Mouse (Mus musculus): ENCODE results near the gene Pou2f2.
"Not testable (repeated sequence)": the region's sequence is repeated elsewhere in the genome, so short reads cannot be mapped to it uniquely, and the experiment has no call there.

Pou2f2 gene

DNA sequence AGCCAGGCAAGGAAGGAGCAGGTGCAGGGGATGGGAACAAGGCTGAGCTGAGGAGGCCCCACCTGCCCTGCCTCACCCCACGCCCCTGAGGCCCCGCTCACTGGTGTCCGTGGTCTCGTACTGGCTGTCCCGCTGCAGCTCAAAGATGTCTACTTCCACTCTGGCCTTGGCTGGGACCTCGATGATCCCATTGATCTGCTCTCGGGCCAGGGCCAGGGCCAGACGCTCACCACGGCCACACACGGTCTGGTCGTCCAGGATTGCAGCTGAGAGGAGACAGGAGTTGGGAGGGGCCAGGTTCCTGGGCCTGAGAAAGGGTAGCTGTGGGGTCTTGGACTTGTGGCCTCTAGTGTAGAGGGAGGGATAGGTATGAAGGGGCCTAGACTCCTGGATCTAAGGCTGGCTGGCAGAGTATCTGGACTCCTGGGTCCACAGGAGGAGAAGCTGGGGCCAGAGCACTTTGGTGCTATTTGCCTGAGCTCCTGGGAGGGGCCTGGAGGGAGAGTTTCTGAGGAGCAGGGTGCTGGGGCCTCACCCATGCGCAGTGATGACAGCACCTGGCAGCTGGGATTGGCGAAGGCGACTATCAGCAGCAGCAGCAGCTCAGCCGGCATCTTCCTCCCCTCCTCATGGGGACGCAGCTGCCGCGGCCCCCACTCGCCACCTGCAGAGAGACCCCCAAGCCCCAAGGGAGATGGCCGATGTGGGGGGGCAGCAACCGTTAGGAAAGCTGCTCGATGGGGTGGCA lies 111.4 kb downstream of the Pou2f2 start:
- DNase-seq (ENCODE audit: low spot score in 2 of 2), result no peak

DNA sequence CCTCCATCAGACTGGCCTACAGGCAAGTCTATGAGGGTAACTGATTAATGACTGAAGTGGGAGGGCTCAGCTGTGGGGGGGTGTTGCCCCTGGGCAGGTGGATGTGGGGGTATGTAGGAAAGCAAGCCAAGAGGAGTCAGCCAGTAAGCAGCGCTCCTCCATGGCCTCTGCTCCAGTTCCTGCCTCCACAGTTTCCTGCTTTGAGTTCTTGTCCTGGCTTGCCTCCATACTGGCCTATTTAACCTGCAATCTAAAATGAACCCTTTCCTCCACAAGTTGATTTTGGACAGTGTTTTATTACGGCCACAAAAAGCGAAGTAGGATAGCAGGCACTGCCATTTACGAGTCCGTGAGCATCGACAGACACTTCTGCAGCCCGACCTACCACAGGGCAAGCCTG lies 112.2 kb downstream of the Pou2f2 start:
- no peak for DNase-seq (ENCODE audit: low spot score in 2 of 2)

DNA sequence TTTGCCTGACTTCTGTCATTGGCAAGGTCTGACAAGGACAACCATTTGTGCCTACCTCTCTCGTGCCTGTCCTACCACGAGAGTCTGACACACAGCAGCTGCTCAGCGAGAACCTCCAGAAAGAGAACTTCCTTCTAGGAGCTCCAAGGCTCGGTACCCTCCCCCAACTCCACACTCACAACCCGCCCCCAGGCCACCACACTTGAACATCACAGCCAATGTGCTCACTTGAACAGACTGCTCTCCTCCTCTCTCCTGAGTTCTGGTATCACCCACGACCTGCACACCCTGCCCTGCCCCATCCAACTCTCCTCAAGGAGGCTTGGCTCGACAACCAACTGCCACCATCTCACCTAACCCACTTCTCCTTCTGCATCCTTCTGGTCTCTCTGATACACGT lies 115.6 kb downstream of the Pou2f2 start:
- DNase-seq (ENCODE audit: low spot score in 2 of 2), result no peak

DNA sequence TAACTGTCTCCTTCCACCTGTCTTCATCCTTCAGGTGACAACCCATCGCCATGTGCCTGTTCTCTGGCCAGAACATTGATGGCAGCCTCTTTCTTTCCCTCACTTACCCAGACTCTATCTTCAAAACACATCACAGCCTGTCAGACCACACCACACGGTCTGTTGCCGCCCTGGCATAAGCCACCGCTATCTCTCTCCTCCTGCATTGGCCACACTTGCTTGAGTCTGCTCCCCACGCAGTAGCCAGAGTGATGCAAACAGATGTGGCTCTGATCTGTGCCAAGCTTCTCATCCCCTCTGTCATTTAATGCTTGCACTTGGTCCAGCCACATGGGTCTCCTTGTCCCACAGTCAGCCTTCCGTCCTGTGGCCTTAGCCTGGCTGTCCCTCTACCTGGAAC lies 116.2 kb downstream of the Pou2f2 start:
- DNase-seq (ENCODE audit: low spot score in 2 of 2), result no peak

DNA sequence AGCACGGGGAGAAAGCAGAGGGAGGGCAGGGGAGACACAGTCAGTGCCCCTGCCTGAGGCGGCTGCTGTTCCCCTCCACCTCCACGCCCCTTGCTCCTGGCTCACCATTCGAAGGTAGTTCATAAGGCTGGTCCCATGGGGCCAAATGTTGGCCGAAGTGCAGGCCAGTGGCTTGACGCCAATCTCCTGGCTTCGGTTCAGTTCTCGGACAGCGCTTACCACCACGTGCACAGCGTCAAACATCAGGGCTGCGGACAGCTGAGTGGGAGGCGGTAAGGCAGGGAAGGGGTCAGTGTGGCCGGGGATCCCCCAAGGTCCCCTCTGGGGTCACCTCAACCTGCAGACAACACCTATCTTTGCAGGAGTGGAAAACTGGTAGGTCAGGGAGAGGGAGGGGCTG lies 120.7 kb downstream of the Pou2f2 start:
- DNase-seq (ENCODE audit: low spot score in 2 of 2), result no peak

DNA sequence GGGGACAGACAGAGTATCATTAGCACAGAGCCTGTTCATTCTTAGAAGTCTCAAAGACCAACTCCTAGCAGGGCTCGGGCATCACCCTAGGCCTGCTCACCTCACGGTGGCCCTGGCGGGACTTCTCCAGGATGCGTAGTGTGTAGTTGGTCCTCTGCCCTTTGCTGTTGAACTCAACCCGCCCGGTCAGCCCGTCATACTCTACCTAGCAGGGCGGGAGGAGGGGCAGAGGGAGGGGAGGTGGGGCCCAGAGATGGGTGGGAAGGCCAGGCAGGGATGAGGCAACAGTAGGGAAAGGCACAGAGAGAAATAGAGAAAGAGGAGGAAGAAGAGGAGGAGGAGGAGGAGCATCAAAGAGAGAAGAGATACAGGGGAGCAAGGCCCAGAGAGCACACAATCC lies 121.1 kb downstream of the Pou2f2 start:
- DNase-seq (ENCODE audit: low spot score in 2 of 2), result no peak

DNA sequence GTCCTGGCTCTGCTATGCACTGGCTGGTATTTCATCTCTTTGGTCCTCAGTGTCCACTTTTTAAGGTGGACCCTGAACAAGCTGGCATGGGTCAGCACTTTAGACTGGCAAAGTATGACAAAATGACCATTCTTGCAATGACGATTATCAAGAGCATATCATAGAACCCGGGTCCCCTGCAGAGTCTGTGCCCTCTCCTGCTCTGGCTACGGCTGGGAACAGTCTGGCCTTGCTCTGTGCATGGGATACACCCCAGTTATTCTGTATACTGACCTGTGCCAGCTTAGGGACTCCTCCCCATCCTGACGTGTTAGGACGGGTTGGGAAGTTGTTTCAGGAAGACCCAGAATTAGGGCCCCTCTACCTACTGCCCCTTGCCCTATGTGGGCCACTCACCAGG lies 121.6 kb downstream of the Pou2f2 start:
- no peak for DNase-seq (ENCODE audit: low spot score in 2 of 2)

DNA sequence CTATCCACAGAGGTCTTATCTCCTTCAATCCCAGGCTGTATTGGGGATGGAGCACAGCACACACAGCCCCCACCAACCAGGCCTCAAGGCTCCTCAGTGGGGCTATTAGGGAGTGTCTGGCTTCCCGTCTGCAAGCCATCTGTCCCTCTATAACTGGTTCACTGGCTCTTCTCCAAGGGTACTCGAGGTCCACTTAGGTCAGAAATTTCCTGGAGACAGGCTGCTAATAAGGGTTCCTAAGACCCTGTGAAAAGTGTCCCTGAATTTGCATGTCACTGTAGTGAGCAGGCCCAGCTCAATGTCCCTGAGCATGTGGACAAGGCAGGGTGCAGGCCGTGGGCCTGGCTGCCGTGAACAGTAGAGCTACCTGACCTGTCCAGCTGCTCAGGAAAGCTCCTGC lies 122.6 kb downstream of the Pou2f2 start:
- no peak for DNase-seq (ENCODE audit: low spot score in 2 of 2)

DNA sequence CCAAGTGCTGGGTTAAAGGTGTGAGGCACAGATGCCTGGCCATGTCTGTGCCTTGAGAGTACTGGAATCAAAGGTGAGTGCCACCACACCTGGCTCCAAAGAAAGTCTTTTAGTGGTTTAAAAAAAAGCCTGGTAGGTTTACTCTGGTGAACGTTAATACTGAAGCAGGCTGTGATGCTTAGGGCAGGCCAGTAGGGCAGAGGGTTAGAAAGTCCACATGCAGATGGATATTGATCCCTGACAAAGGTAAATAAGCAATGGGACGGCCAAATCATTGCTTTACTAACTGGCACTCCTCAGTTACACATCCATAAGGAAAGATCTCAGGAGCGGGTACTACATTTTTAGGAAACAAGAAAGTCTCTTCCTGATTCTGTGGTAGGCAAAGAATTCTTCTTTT lies 126.9 kb downstream of the Pou2f2 start:
- DNase-seq (ENCODE audit: low spot score in 2 of 2), result no peak

DNA sequence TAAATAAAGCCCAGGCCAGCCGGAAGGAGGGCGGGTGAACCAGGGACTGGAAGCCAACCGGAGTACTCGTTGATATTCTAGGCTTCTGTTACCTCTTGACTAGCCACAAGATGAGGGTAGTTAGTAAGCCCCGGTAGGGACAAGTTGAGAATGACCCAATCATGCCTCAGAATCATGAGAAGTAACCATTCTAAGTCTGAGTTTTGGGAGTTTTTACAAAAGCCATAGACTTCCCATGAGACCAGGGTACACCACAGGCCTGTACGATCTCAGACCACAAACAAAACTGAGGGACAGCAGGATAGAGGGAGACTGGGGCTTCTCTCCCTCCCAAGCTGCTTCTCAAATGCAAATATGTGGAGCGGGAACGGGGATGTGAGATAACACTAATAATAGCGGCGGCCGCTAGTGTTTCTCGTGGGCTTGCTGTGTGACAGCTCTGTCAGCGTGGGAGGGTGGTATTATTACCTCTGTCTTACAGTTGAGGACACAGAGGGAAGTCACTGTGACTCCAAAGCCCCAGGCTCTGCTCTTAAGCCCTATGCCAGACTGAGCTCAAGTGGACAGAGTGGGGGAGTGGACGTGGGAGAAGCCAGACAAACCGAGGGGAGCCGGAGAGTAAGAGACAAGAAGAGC lies 130.1 kb downstream of the Pou2f2 start:
- no peak for DNase-seq (ENCODE audit: low spot score in 2 of 2)

DNA sequence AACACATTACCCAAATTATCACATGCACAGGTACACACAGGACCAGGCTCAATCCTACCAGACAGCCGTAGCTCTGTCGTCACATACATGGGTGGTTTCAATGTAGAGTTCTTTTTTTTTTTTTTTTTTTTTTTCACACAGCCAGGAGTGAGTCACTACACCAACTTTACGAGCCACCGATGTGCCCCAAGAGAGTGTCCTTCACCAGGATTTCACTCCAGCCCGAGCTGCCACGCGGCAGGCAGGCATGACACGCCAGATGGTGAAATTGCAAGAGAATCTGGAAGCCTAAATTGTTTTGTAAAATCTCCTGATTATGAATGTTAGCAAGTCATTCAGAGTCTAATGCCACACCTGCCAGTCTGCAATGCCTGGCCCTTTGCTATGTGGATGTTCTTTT lies 132.2 kb downstream of the Pou2f2 start:
- no peak for DNase-seq (ENCODE audit: low spot score in 2 of 2)

DNA sequence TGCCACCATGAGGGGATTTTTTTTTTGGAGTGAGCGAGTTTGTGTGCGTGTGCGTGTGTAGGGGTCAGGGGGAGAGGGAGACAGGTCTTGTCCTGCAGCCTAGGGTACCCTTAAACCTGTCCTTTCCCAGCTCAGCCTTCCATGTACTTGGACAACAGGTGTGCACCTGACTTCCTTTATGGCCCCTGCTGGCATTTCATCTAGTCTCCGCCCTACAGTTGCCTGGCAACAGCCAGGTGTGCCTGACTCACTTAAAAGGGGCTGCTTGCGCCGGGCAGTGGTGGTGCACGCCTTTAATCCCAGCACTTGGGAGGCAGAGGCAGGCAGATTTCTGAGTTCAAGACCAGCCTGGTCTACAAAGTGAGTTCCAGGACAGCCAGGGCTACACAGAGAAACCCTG lies 134.9 kb downstream of the Pou2f2 start:
- DNase-seq (ENCODE audit: low spot score in 2 of 2), result not testable (repeated sequence)

DNA sequence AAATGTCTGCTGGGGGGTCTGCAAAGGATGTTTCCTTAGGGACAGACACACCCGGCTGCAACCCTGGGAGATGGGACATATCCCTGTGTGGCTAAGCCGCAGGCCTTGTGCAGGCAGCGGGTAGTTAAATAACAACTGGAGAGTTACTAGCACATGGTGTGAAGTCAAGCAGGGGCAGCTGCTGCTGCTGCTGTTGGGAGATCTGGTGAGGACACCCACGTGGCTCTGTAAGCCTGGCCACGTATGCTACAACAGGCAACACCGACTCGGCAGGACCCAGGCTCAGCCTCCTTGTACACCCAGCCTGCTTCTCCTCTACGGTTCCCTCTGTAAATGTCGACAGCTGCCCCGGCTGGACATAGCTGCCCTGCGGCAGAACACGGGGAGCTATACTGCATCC lies 137.6 kb downstream of the Pou2f2 start:
- DNase-seq (ENCODE audit: low spot score in 2 of 2), result no peak

Measured in frontal cortex, postnatal 14 days (tissue).